Mouse (Mus musculus): Measurements from ENCODE around the gene Dhx37. TPM values are rescaled to one million over a fixed set of nuclear protein-coding genes. Genes with fewer than 3 reads are reported as not detected.

Dhx37 gene
- total RNA-seq, 2 experiments from 2014 or later = 3.6 to 3.8 TPM

Small RNA genes within 50 kb of the gene (microRNA-seq; reads per million reads assigned to microRNA genes)
- gene Gm27551 (ENCODE audit: borderline replicate concordance in 2 of 2) = 0 reads per million in 2 experiments

Other genes with a start within 250 kb of the Dhx37 start
- gene Scarb1, start 93.0 kb downstream of the Dhx37 start, total RNA-seq (2021) = 10 to 100 TPM; 11.7 to 25.2 TPM
- gene Gm10382, start 44.8 kb downstream of the Dhx37 start, total RNA-seq (2021) = not detected
- 1,000 to 10,000 TPM in 1 of 2 experiments, 100 to 1,000 TPM in 1; 606 to 1,413 TPM for gene Ubc, start 43.9 kb downstream of the Dhx37 start, total RNA-seq (2021)
- gene Bri3bp, start 7.4 kb upstream of the Dhx37 start, total RNA-seq (2021) = 1 to 10 TPM; 3.5 to 4.7 TPM
- 1 to 10 TPM; 3.3 to 4.8 TPM for gene Aacs, start 41.7 kb upstream of the Dhx37 start, total RNA-seq (2021)
- gene Tmem132b, start 97.7 kb upstream of the Dhx37 start, total RNA-seq (2021) = under 1 TPM; 0.03 to 0.24 TPM